8 mouse cellular contexts compared by ENCODE assay signal in genomic region chr13:21264366-21264765, GRCm38 (mm10). TPM values are rescaled to one million over a fixed set of nuclear protein-coding genes. Genes with fewer than 3 reads are reported as not detected.
DNase-seq lines count a peak whose midpoint lies in the region; ATAC-seq and TF ChIP-seq lines count a peak whose summit lies in the region.

No protein-coding gene starts in this region.

- WGBS in heart, adult 2 months, result 10% methylated on average over 11 of the region's 11 CpGs
- WGBS in hindbrain, embryonic 16.5 days, result 1% methylated on average over 11 of the region's 11 CpGs
- under 1% methylated on average over 11 of the region's 11 CpGs for WGBS in midbrain, embryonic 14.5 days

- no peaks in the 10 kb centered on the region for H3K4me1 ChIP-seq in heart, adult 2 months (ENCODE audit: control insufficient read depth, insufficient read depth, low read length)
- H3K4me1 ChIP-seq in CH12.LX (ENCODE audit: control insufficient read depth in 1 of 2, insufficient read depth in 2 of 2), result peaks cover 0 to 26% of the 10 kb centered on the region in 2 experiments; a peak in 2 of 4 replicates
- H3K4me1 ChIP-seq in hindbrain, embryonic 16.5 days (ENCODE audit: control insufficient read depth, insufficient read depth, low read depth, low read length), result peaks cover 6% of the 10 kb centered on the region
- 0 out of 2 replicates have a peak, but pooled peaks cover 4% of the 10 kb centered on the region for H3K4me1 ChIP-seq in midbrain, embryonic 14.5 days (ENCODE audit: control insufficient read depth, insufficient read depth, low read length)

- TF ChIP-seq EP300 in heart, adult 2 months (IDR thresholded peaks at IDR 0.05; ENCODE audit: insufficient read depth, low read depth, low read length), result no peak
- no peak for TF ChIP-seq EP300 in CH12.LX (IDR thresholded peaks at IDR 0.05; ENCODE audit: low read length)

- dilution Hi-C loops in CH12.LX (cut with MboI; ENCODE audit: extremely low pct_ligation_motif_present, extremely low pct_unique_long_range_greater_than_20kb, low sequenced_read_pairs), result no loop called here

- TF ChIP-seq POLR2A in heart, adult 2 months (IDR thresholded peaks at IDR 0.05; ENCODE audit: insufficient read depth, low read depth, low read length), result no peak
- no peak for TF ChIP-seq POLR2A in CH12.LX (IDR thresholded peaks at IDR 0.05; ENCODE audit: low read depth, low read length)

- intact Hi-C loops in heart, adult 2 months (cut with DNase I), result no loop called here

- peak overlapping the region; percentile 22 for H3K4me3 ChIP-seq in heart, adult 2 months
- no peak overlapping the region for H3K4me3 ChIP-seq in CH12.LX (replicated peaks in 1 of 3; ENCODE audit: low read depth in 2 of 3, low read length in 2 of 3, poor library complexity in 1 of 3)
- H3K4me3 ChIP-seq in hindbrain, embryonic 16.5 days (ENCODE audit: low read length), result peak overlapping the region; percentile 44
- peak overlapping the region; percentile 29 for H3K4me3 ChIP-seq in midbrain, embryonic 14.5 days (replicated peaks; ENCODE audit: low read depth, low read length)

- no peak for ATAC-seq in hindbrain, embryonic 16.5 days
- no peak for ATAC-seq in midbrain, embryonic 14.5 days (ENCODE audit: low FRiP score, low TSS enrichment)
- no peak for ATAC-seq in activated CD4-positive, CD25-positive, alpha-beta regulatory T cell, adult 4 months

- no peak overlapping the region for H3K27ac ChIP-seq in heart, adult 2 months
- H3K27ac ChIP-seq in CH12.LX (ENCODE audit: insufficient read depth, low read depth), result no peak overlapping the region
- no peak overlapping the region for H3K27ac ChIP-seq in hindbrain, embryonic 16.5 days (ENCODE audit: low read depth, low read length)
- H3K27ac ChIP-seq in midbrain, embryonic 14.5 days (replicated peaks; ENCODE audit: low read depth, low read length), result no peak overlapping the region

- H3K4me2 ChIP-seq in CH12.LX (ENCODE audit: insufficient read depth, low read depth, poor library complexity, severe bottlenecking), result no peak overlapping the region; the same call in 1 of the 2 replicates
- peak overlapping the region; percentile 45 for H3K4me2 ChIP-seq in hindbrain, embryonic 16.5 days (ENCODE audit: low read length)
- H3K4me2 ChIP-seq in midbrain, embryonic 14.5 days (ENCODE audit: low read length), result peak overlapping the region; percentile 47

- TF ChIP-seq RAD21 in CH12.LX (IDR thresholded peaks at IDR 0.05; ENCODE audit: low read depth, low read length), result no peak

- peaks cover 2% of the 10 kb centered on the region for H3K9me3 ChIP-seq in CH12.LX (replicated peaks; ENCODE audit: low read length)
- no peaks in the 10 kb centered on the region for H3K9me3 ChIP-seq in hindbrain, embryonic 16.5 days (ENCODE audit: control insufficient read depth, low read length)
- no peaks in the 10 kb centered on the region for H3K9me3 ChIP-seq in midbrain, embryonic 14.5 days (ENCODE audit: control insufficient read depth, low read length)

- in situ Hi-C loops in CH12.LX (cut with MboI; ENCODE audit: low pct_ligation_motif_present, low pct_unique_long_range_greater_than_20kb, low sequenced_read_pairs), result no loop called here

- H3K27me3 ChIP-seq in heart, adult 2 months (ENCODE audit: control insufficient read depth, insufficient read depth, low read length), result no peaks in the 10 kb centered on the region; the same call in 1 of the 2 replicates
- H3K27me3 ChIP-seq in CH12.LX (replicated peaks), result peaks cover 1% of the 10 kb centered on the region
- H3K27me3 ChIP-seq in hindbrain, embryonic 16.5 days (replicated peaks; ENCODE audit: control insufficient read depth, insufficient read depth, low read length), result peaks cover 10% of the 10 kb centered on the region; the same call in 1 of the 2 replicates
- 0 out of 2 replicates have a peak, but pooled peaks cover 4% of the 10 kb centered on the region for H3K27me3 ChIP-seq in midbrain, embryonic 14.5 days (ENCODE audit: control insufficient read depth, insufficient read depth, low read length)

- H3K36me3 ChIP-seq in heart, adult 2 months (ENCODE audit: control insufficient read depth, insufficient read depth, low read length), result no peaks in the 10 kb centered on the region
- H3K36me3 ChIP-seq in CH12.LX (replicated peaks in 1 of 2; ENCODE audit: control insufficient read depth in 1 of 2, insufficient read depth in 1 of 2, low read length in 1 of 2), result no peaks in the 10 kb centered on the region
- no peaks in the 10 kb centered on the region for H3K36me3 ChIP-seq in hindbrain, embryonic 16.5 days (ENCODE audit: control insufficient read depth, insufficient read depth, low read length)
- H3K36me3 ChIP-seq in midbrain, embryonic 14.5 days (ENCODE audit: control insufficient read depth, insufficient read depth, low read length), result no peaks in the 10 kb centered on the region

- H3K9ac ChIP-seq in heart, adult 2 months (ENCODE audit: low read depth, low read length), result no peak overlapping the region
- no peak overlapping the region for H3K9ac ChIP-seq in CH12.LX (ENCODE audit: insufficient read depth, low read depth)
- H3K9ac ChIP-seq in hindbrain, embryonic 16.5 days (ENCODE audit: low read depth, low read length), result no peak overlapping the region
- no peak overlapping the region for H3K9ac ChIP-seq in midbrain, embryonic 14.5 days (replicated peaks; ENCODE audit: low read length)

- no peak for TF ChIP-seq CTCF in heart, adult 2 months (IDR thresholded peaks at IDR 0.05)
- TF ChIP-seq CTCF in CH12.LX (conservative IDR thresholded peaks at IDR 0.05 in 1 of 2, IDR thresholded peaks at IDR 0.05 in 1 of 2; ENCODE audit: low read depth in 2 of 2, low read length in 2 of 2), result no peak

- DNase-seq in heart, adult 2 months, result no peak
- DNase-seq in heart, postnatal 4 days, result no peak
- DNase-seq in CH12.LX (ENCODE audit: extremely low read depth), result peak; percentile 79
- DNase-seq in embryo, embryonic 11.5 days (ENCODE audit: low read depth, low spot score), result peak; percentile 79
- DNase-seq in midbrain, embryonic 14.5 days, result peak; percentile 81
- DNase-seq in urinary bladder, postnatal 4 days (ENCODE audit: low spot score in 2 of 2), result no peak

- no peaks in the 10 kb centered on the region for H3K79me2 ChIP-seq in heart, adult 2 months (replicated peaks; ENCODE audit: control insufficient read depth, insufficient read depth, low read length)
- H3K79me2 ChIP-seq in CH12.LX (replicated peaks; ENCODE audit: control insufficient read depth, extremely low read depth, insufficient read depth, poor library complexity, severe bottlenecking), result no peaks in the 10 kb centered on the region

TF ChIP-seq in CH12.LX, 34 proteins besides CTCF, POLR2A, EP300 and RAD21 (continues in another document):
- TF ChIP-seq ZKSCAN1 (IDR thresholded peaks at IDR 0.05; ENCODE audit: borderline replicate concordance, low read depth, low read length) (no peak), MAZ (IDR thresholded peaks at IDR 0.05; ENCODE audit: low read depth, low read length) (no peak), JUND (conservative IDR thresholded peaks at IDR 0.05; ENCODE audit: low read depth, low read length) (no peak), ZMIZ1 (IDR thresholded peaks at IDR 0.05; ENCODE audit: low read depth, low read length) (no peak), E2F4 (IDR thresholded peaks at IDR 0.05; ENCODE audit: insufficient replicate concordance, low read depth, low read length) (0 out of 2 replicates have a peak, but pooled peaks have one; percentile 62), MAFK (IDR thresholded peaks at IDR 0.05; ENCODE audit: insufficient replicate concordance, low read length) (peak; percentile 92), PAX5 (IDR thresholded peaks at IDR 0.05; ENCODE audit: low read length) (no peak), BHLHE40 (IDR thresholded peaks at IDR 0.05; ENCODE audit: low read depth, low read length) (no peak), CHD2 (IDR thresholded peaks at IDR 0.05; ENCODE audit: low read length) (no peak), UBTF (IDR thresholded peaks at IDR 0.05; ENCODE audit: low read depth, low read length) (no peak), RCOR1 (conservative IDR thresholded peaks at IDR 0.05; ENCODE audit: low read depth, low read length) (no peak), NELFE (IDR thresholded peaks at IDR 0.05; ENCODE audit: low read depth, low read length) (no peak), MYC (IDR thresholded peaks at IDR 0.05; ENCODE audit: low read depth, low read length) (no peak), JUN (IDR thresholded peaks at IDR 0.05; ENCODE audit: insufficient read depth, low read depth, low read length) (no peak), TCF12 (IDR thresholded peaks at IDR 0.05; ENCODE audit: low read depth, low read length) (no peak), SMC3 (IDR thresholded peaks at IDR 0.05; ENCODE audit: low read depth, low read length) (no peak), NRF1 (IDR thresholded peaks at IDR 0.05; ENCODE audit: low read depth, low read length) (peak; percentile 40; the same call in 1 of the 2 replicates), CHD1 (IDR thresholded peaks at IDR 0.05; ENCODE audit: low read depth, low read length) (no peak), ZC3H11A (IDR thresholded peaks at IDR 0.05; ENCODE audit: low read depth, low read length) (no peak), MXI1 (IDR thresholded peaks at IDR 0.05; ENCODE audit: low read depth, low read length) (no peak), USF2 (conservative IDR thresholded peaks at IDR 0.05; ENCODE audit: low read depth, low read length) (no peak)

RNA-seq across cellular contexts. Expression of gene Gpx5, which starts 28.2 kb away (rescaled TPM):
- total RNA-seq in heart, adult 2 months (2021), result not detected
- not detected in 2 replicates for polyA plus RNA-seq in heart, adult 2 months (2012; rRNA removed)
- total RNA-seq in heart, postnatal 4 days (2021), result not detected
- not detected in 2 replicates for total RNA-seq in CH12.LX (2012; rRNA removed)
- total RNA-seq in CH12.LX (2014; rRNA removed), result not detected in 2 replicates
- polyA plus RNA-seq in CH12.LX (2012; ENCODE audit: insufficient read length, low read depth), result not detected in 2 replicates
- polyA plus RNA-seq in hindbrain, embryonic 16.5 days (2015; fragmentation: Nextera tagmentation; extraction: Ambion mirVana), result not detected in 2 replicates
- polyA plus RNA-seq in midbrain, embryonic 14.5 days (2014; fragmentation: Nextera tagmentation; extraction: Ambion mirVana), result not detected in 2 replicates
- not detected for polyA plus RNA-seq in activated CD4-positive, CD25-positive, alpha-beta regulatory T cell, adult 4 months (2017; shearing (Covaris generic))

RNA-seq across cellular contexts. Expression of gene Gpx6, which starts 47.6 kb away (rescaled TPM):
- total RNA-seq in heart, adult 2 months (2021), result not detected
- polyA plus RNA-seq in heart, adult 2 months (2012; rRNA removed), result not detected in 2 replicates
- total RNA-seq in heart, postnatal 4 days (2021), result not detected
- total RNA-seq in CH12.LX (2012; rRNA removed) (0.29 TPM in 1 of 2 replicates, not detected in the other), CH12.LX (2014; rRNA removed) (1.3 and 1.4 TPM in 2 replicates)
- polyA plus RNA-seq in CH12.LX (2012; ENCODE audit: insufficient read length, low read depth), result 1.2 and 2.2 TPM in 2 replicates
- 0.26 and 0.64 TPM in 2 replicates for polyA plus RNA-seq in hindbrain, embryonic 16.5 days (2015; fragmentation: Nextera tagmentation; extraction: Ambion mirVana)
- not detected in 2 replicates for polyA plus RNA-seq in midbrain, embryonic 14.5 days (2014; fragmentation: Nextera tagmentation; extraction: Ambion mirVana)
- not detected for polyA plus RNA-seq in activated CD4-positive, CD25-positive, alpha-beta regulatory T cell, adult 4 months (2017; shearing (Covaris generic))

Comparison
In these comparisons a context has a peak if more than half of its experiments do, and no peak if none do; other contexts are left out.
1. DNase-seq: peak in CH12.LX (single experiment), embryo, embryonic 11.5 days (single experiment) and midbrain, embryonic 14.5 days (single experiment); none in heart, adult 2 months (0 of 2), heart, postnatal 4 days (single experiment) and urinary bladder, postnatal 4 days (0 of 2).
2. H3K4me3 ChIP-seq: peak in heart, adult 2 months (single experiment), hindbrain, embryonic 16.5 days (single experiment) and midbrain, embryonic 14.5 days (single experiment); none in CH12.LX (0 of 3).